Mouse (Mus musculus): Measurements from ENCODE around the gene Cypt12. TPM values are rescaled to one million over a fixed set of nuclear protein-coding genes. Genes with fewer than 3 reads are reported as not detected.

Gene Cypt12
- not detected for total RNA-seq (2022)

DNA sequence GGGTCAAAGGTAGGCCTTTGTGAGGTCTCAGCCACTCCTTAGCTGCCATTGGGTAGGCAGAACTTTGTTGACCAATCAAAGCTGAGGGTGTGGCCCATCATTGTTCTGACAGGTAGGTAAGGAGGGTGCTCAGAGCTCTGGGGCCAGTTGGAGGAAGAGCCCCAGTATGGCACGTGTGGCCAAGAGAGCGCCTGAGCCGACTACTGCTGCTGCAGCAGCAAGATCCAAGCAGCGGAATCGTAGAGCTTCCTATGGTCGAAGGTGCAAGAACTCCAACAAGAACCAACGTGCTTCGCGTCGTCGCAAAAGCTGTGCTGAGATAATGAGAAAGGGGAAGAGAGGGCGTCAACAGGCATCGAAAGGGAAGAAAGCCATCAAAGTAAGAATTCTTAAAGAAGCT is at the start of gene Cypt12:
TSS of gene Cypt12 (plus strand) at position 112 of the 400 bp plus-strand sequence.
- DNase-seq (ENCODE audit: low spot score in 2 of 2), result no peak

DNA sequence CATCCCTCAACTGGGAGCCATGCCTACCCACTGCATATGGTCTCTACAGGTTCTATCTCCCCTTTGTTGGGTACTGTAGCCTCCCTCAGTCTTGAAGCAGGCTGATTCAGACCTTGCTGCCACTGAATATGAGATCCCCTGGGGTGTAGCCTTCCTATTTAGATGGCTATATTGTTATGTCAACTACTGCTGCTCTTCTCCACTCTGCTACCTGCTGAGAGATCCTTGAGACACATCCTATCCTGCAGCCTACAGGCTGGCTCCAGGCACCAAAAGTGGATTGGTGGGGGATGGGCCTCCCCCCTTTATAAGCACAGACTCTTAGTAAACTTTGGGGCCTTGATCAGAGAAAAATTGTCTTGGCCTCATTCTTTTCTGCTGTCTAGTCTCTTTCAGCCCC is 34.4 kb upstream of the Cypt12 start:
- no peak for DNase-seq (ENCODE audit: low spot score in 2 of 2)

DNA sequence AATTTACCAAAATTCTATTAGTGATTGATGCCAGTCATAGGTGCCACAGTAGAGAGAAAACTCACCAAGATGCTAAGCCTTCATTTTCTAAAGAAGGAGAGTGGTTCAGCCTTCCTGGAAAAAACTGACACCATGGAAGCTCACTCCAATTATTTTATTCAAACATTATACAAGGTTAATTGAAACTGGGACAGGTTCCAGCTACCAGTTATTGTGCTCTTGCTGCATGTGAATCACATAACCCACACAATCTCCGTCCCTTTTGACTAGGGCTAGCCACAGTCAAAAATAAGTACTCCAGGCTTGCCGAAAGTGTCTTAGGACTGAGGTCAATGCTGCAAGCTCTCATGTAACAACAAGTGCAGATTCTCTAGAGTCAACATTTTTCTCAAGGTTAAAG is 8.0 kb upstream of the Cypt12 start:
- no peak for DNase-seq (ENCODE audit: low spot score in 2 of 2)
